Mouse (Mus musculus) T-helper 1 cell (primary cell): ENCODE measurements around the gene Slc2a6.

ENCODE experiments used
- in situ Hi-C: fragments of 300-600 bp; cut with MboI, MseI; formaldehyde crosslinking; loops from one replicate; pipeline ENCODE4 v1.15.1; 2025; ENCODE audit warnings: high pct_unique_total_duplicates

Gene Slc2a6

GRCm38 (mm10) chr2:27037008-27037407 is 9.2 kb upstream of the Slc2a6 start:
- in situ Hi-C loops = no loop called here

GRCm38 (mm10) chr2:27036003-27036402 is 8.2 kb upstream of the Slc2a6 start:
- in situ Hi-C loops = no loop called here

DNA sequence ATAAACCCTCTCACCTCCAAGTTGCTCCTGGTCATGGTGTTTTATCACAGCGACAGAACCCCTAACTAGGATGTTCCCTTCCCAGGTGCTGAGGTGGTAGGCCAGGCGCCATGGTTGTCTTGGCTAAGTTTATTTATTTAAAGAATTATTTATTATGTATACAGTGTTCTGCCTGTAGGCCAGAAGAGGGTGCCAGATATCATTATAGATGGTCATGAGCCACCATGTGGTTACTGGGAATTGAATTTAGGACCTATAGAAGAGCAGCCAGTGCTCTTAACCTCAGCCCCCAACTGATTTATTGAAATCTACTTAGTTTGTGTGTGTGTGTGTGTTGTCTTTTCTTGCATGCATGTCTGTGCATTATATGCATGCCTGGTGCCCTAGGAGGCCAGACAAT is 4.6 kb upstream of the Slc2a6 start:
- in situ Hi-C loops = loop anchor here (5.0 kb wide), 1 partner anchor 390 kb away; no protein-coding TSS in a partner anchor

- in situ Hi-C loops = loop anchor here (5.0 kb wide), 1 partner anchor 96 kb away; the partner anchor contains the start of genes Stkld1 and Surf4
Observed at GRCm38 (mm10) chr2:27028437-27029015, 728 bp upstream of the Slc2a6 start.

GRCm38 (mm10) chr2:27026857-27027617 is 761 bp downstream of the Slc2a6 start:
- in situ Hi-C loops = loop anchor here (5.0 kb wide), 1 partner anchor 95 kb away; the partner anchor contains the start of genes Stkld1 and Surf4

- in situ Hi-C loops = loop anchor here (5.0 kb wide), 1 partner anchor 94 kb away; the partner anchor contains the start of genes Stkld1 and Surf4
Observed at GRCm38 (mm10) chr2:27026332-27026731, 1.5 kb downstream of the Slc2a6 start.

DNA sequence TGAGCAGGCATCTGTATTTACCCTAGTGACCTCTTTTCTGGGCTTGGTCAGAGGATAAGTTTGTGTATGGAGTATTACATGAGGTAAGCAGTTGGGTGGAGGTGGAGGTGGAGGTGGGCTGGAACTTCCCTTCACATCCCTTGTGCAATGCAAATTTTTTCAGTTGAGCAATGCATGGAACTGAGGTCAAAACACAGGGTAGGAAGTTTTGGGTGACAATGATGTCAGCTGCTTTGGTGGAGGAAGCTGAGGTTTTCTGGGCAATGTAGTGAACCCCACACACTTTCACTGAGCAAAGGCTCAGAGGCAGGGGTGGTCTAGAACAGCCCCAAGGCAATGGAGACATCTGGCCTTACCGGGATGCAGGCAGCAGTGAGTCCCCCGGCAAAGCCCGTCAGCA is 2.3 kb downstream of the Slc2a6 start:
- in situ Hi-C loops = loop anchor here (5.0 kb wide), 1 partner anchor 93 kb away; the partner anchor contains the start of genes Stkld1 and Surf4

GRCm38 (mm10) chr2:27024136-27024535 is 3.7 kb downstream of the Slc2a6 start:
- in situ Hi-C loops = no loop called here

DNA sequence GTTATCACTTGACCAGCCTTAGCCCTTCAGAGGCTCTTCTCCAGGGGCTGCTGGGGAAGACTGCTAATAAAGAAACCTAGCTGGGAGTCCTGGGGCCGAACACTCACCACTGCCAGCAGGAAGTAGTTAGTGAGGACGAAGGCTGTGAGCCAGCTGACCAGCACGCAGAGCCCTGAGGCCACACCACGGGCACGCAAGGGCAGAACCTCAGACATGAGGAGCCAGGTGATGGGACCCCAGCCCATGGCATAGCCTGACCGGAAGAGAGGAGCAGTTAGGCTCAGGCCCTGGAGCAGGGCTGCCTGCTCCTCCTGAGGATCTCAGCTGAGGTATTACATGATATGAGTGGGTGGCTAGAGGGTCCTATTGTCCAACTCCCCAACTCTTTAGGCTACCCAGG is 5.2 kb downstream of the Slc2a6 start:
- in situ Hi-C loops = no loop called here

GRCm38 (mm10) chr2:27021103-27021502 is 6.7 kb downstream of the Slc2a6 start:
- in situ Hi-C loops = no loop called here

- in situ Hi-C loops = no loop called here
Observed at GRCm38 (mm10) chr2:27019530-27019929, 8.3 kb downstream of the Slc2a6 start.

GRCm38 (mm10) chr2:27017802-27018201 is 10.0 kb downstream of the Slc2a6 start:
- in situ Hi-C loops = no loop called here

DNA sequence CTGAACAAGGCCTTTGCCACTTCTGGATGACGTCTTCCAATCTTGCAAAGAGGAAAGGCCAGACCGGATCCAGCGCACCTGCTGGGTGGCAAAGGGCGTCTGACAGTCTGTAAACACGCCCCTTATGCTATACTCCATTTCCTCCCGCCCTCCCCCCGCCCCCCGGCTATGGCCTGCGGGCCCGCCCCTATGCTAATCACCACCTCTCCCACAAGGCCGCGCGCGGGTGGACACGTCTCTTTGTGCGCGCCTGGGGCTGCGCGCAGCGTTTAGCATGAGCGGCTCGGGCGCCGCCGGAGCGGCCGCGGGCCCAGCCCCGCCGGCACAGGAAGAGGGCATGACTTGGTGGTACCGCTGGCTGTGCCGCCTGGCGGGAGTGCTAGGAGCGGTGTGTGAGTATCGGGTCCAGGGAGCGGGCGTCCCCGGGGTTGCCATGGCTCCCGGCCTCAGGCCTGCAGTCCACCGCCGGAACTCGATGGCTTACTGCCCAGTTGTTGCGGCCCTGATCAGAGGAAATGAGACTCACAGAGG is 18.0 kb downstream of the Slc2a6 start, which contains the start of gene Cacfd1:
Gene Cacfd1 (plus strand): TSS at position 213 of the 531 bp plus-strand sequence.
- in situ Hi-C loops = loop anchor here (5.0 kb wide), 1 partner anchor 72 kb away; no protein-coding TSS in a partner anchor

DNA sequence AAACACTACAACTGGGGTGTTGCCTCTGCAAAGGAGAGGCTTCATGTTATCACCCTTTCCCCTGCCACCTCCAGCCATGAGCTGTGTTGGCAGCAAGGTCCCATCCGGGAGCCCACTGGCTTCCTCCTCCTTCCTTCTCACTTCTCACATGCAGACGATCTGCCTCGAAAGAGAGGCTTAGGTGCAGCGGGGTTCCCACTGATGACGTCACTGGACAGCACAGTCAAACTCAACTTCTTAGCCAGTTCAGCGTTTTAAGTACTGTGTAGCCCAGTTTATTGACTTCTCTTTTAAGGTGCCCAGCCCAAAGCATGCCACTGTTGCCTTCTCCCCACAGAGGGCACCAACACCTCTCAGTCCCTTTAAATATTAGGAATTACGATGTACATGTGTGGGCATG is 20.1 kb downstream of the Slc2a6 start:
- in situ Hi-C loops = loop anchor here (5.0 kb wide), 1 partner anchor 70 kb away; no protein-coding TSS in a partner anchor

GRCm38 (mm10) chr2:27006255-27006654 is 21.5 kb downstream of the Slc2a6 start:
- in situ Hi-C loops = loop anchor here (5.0 kb wide), 1 partner anchor 69 kb away; no protein-coding TSS in a partner anchor

GRCm38 (mm10) chr2:26997993-26998392 is 29.8 kb downstream of the Slc2a6 start:
- in situ Hi-C loops = no loop called here

DNA sequence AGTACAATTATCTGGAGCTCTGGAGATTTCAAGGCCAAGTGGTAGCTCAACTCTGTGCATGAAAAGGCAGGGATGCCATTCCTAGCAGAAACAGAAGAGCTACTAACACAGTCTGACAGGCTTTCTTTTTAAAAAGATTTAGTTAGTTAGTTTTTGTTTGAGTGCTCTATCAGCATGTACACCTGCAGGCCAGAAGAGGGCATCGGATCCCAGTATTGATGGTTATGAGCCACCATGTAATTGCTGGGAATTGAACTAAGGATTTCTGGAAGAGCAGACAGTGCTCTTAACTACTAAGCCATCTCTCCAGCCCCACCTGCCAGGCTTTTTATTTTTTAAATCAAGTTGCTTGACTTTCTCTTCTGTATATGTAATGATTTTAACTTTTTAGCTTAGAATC is 30.3 kb downstream of the Slc2a6 start:
- in situ Hi-C loops = no loop called here

- in situ Hi-C loops = no loop called here
Observed at GRCm38 (mm10) chr2:26993936-26994335, 33.9 kb downstream of the Slc2a6 start.

DNA sequence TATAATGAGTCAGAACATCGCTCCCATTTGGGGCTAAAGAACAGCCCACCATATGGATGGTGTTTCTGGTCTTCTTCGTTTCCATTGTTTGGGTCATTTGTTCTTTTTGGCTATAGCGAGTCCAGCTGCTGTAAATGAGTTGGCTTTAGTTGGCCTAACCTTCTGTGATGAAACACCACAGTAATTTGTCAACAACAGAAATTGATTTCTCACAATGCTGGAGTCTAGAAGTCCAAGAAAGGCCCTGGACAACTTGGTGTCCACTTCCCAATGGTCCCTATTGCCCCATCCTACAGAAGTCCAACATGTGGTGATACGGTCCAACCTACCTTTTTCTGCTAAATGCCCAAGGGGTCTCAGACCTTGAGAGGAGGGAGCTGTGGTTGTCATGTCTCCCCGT is 43.2 kb downstream of the Slc2a6 start:
- in situ Hi-C loops = no loop called here

- in situ Hi-C loops = no loop called here
Observed at GRCm38 (mm10) chr2:26984179-26984578, 43.6 kb downstream of the Slc2a6 start.

DNA sequence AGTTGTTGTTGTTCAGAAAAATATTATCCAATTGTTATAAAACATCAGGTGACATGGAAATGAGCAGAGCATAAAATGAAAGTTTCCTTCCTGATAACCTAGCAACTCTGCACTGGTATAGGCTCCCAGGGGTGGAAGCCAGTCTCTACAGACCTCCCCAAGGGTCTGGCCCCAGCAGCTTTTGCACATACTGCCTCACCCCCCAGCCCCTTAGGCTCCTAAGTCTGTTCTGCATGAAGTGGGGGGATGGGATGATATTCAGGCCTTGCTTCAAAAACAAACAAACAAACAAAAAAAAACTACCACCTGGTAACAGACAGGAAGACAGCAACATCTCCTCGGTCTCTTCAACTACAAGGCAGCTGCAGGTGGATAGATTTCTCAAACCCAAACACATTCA is 47.4 kb downstream of the Slc2a6 start:
- in situ Hi-C loops = no loop called here

GRCm38 (mm10) chr2:26973960-26974359 is 53.8 kb downstream of the Slc2a6 start:
- in situ Hi-C loops = no loop called here
